Mouse (Mus musculus): ENCODE measurements around the gene Psma3. TPM values are rescaled to one million over a fixed set of nuclear protein-coding genes. Genes with fewer than 3 reads are reported as not detected.

The Psma3 gene
- 196 and 245 TPM in 2 replicates for polyA plus RNA-seq (2012; rRNA removed)
- polyA plus RNA-seq (2014; fragmentation: Nextera tagmentation; extraction: Ambion mirVana) = 543 and 594 TPM in 2 replicates

DNA sequence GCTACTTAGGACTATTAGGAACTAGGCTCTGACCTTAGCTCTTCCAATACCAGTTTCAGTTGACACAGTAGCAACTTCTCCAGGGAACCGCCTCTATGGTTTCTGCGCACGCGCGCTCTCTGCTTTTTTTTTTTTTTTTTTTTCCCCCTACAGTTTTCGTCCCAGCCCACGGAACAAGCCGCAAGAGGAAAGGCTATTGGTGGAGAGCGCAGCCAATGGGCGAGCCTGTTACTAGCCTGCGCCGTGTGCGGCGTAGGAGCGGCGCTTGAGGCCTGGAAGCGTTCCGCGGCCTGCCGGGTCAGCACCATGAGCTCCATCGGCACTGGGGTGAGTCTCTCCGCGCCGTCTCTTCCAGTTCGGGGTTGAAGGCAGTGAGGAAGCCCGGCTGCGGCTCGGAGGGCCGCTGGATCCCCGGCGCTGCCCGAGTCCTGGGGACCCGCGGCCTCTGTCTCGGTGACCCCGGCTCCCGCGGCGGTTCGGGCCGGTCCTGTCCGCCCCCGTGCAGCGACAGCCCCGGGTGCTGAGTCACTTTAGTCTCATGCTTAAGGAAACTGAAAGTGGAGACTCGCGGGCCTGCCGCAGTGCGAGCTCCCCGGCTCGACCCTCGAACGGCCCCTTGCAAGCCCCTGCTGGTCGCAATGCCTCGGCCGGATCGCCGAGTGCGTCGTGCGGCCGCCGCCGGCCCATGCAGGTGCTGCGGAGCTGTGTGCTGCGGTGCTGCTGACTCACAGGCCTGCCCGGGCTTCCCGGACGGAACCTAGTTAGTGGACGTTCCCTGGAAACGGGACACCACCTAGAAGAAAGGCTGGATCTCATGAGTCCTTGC lies at the start of gene Psma3:
Gene Psma3 (plus strand): TSS at position 181 of the 826 bp plus-strand sequence.
- TF ChIP-seq POLR2A (IDR thresholded peaks at IDR 0.05; ENCODE audit: borderline replicate concordance, extremely low read depth, insufficient read depth, insufficient read length) = peak; percentile 78; the same call in 1 of the 2 replicates
- WGBS = under 1% methylated on average over 71 of the region's 71 CpGs
- peaks cover 7% of the 10 kb centered on the region for H3K4me1 ChIP-seq (ENCODE audit: control insufficient read depth, insufficient read depth, low read length)
- no peaks in the 10 kb centered on the region for H3K9me3 ChIP-seq (ENCODE audit: control insufficient read depth, low read length)
- H3K27ac ChIP-seq (replicated peaks; ENCODE audit: low read depth, low read length) = peak within 1 kb of the TSS; percentile 98
- peak within 1 kb of the TSS; percentile 96 for H3K9ac ChIP-seq (ENCODE audit: low read depth, low read length, severe bottlenecking)
- H3K36me3 ChIP-seq (ENCODE audit: control insufficient read depth, insufficient read depth, low read length) = peaks cover 8% of the 10 kb centered on the region
- H3K4me2 ChIP-seq (replicated peaks; ENCODE audit: low read depth, low read length, severe bottlenecking) = peak within 1 kb of the TSS; percentile 57
- no peaks in the 10 kb centered on the region for H3K27me3 ChIP-seq (ENCODE audit: control insufficient read depth, insufficient read depth, low read length)
- ATAC-seq (ENCODE audit: low FRiP score, low read depth) (peak; percentile 98), DNase-seq (ENCODE audit: low spot score) (peak; percentile 98)
- H3K4me3 ChIP-seq (replicated peaks; ENCODE audit: low read length) = peak within 1 kb of the TSS; percentile 68

DNA sequence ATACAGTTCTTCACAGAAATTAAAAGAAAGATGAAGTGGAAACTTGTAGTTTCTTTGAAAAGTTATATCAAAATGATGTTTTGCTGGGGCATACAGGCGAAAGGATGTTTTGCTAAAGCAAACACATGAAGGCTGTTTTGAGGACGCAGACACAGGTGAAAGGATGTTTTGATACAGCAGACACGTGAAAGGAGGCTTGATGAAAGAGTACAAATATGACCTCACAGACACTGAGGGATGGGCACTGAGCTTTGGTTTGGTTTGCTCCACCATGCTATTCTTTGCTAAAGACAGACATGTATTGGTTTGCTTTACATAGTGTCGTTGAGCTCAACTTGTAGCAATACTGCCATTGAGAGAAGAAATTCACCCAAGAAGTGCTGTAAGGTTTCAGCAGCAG lies 44.6 kb upstream of the Psma3 start:
- no peaks in the 10 kb centered on the region for H3K27me3 ChIP-seq (ENCODE audit: control insufficient read depth, insufficient read depth, low read length)
- H3K4me3 ChIP-seq (replicated peaks; ENCODE audit: low read length) = no peak overlapping the region
- H3K9ac ChIP-seq (ENCODE audit: low read depth, low read length, severe bottlenecking) = no peak overlapping the region
- no peaks in the 10 kb centered on the region for H3K9me3 ChIP-seq (ENCODE audit: control insufficient read depth, low read length)
- no peak overlapping the region for H3K27ac ChIP-seq (replicated peaks; ENCODE audit: low read depth, low read length)
- WGBS = 80% methylated on average over 4 of the region's 4 CpGs
- ATAC-seq (ENCODE audit: low FRiP score, low read depth) (no peak), DNase-seq (ENCODE audit: low spot score) (no peak)
- TF ChIP-seq POLR2A (IDR thresholded peaks at IDR 0.05; ENCODE audit: borderline replicate concordance, extremely low read depth, insufficient read depth, insufficient read length) = no peak
- H3K4me1 ChIP-seq (ENCODE audit: control insufficient read depth, insufficient read depth, low read length) = no peaks in the 10 kb centered on the region
- no peak overlapping the region for H3K4me2 ChIP-seq (replicated peaks; ENCODE audit: low read depth, low read length, severe bottlenecking)
- no peaks in the 10 kb centered on the region for H3K36me3 ChIP-seq (ENCODE audit: control insufficient read depth, insufficient read depth, low read length)

DNA sequence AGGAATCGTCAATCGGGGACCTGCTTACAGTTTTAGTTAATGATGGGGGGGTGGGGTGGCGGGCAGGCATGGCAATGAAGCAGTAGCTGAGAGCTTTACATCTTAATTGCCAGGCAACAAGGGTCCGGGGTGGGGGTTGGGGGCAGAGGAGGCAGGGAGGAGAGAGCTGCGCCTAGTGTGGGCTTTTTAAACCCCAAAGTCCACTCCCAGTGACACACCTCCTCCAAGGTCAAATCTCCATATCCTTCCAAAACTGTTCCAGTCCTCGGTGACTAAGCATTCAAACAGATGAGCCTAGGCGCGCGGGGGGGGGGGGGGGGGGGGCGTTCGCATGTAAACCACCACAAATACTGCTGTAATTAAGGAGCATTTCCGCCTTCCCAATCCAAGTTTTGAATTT lies 37.3 kb upstream of the Psma3 start:
- Histone ChIP-seq H3K27me3 (ENCODE audit: control insufficient read depth, insufficient read depth, low read length) (no peaks in the 10 kb centered on the region), H3K27ac (replicated peaks; ENCODE audit: low read depth, low read length) (peak overlapping the region; percentile 84), H3K4me2 (replicated peaks; ENCODE audit: low read depth, low read length, severe bottlenecking) (peak overlapping the region; percentile 56), H3K9ac (ENCODE audit: low read depth, low read length, severe bottlenecking) (peak overlapping the region; percentile 89), H3K4me3 (replicated peaks; ENCODE audit: low read length) (peak overlapping the region; percentile 90), H3K9me3 (ENCODE audit: control insufficient read depth, low read length) (no peaks in the 10 kb centered on the region), H3K36me3 (ENCODE audit: control insufficient read depth, insufficient read depth, low read length) (peaks cover 14% of the 10 kb centered on the region), H3K4me1 (ENCODE audit: control insufficient read depth, insufficient read depth, low read length) (no peaks in the 10 kb centered on the region)
- no peak for TF ChIP-seq POLR2A (IDR thresholded peaks at IDR 0.05; ENCODE audit: borderline replicate concordance, extremely low read depth, insufficient read depth, insufficient read length)
- DNase-seq (ENCODE audit: low spot score) = no peak
- WGBS = 33% methylated on average over 8 of the region's 12 CpGs
- ATAC-seq (ENCODE audit: low FRiP score, low read depth) = peak; percentile 19; the same call in 1 of the 2 replicates

- H3K4me3 ChIP-seq (replicated peaks; ENCODE audit: low read length) = peak within 1 kb of the TSS; percentile 90
- 0 out of 2 replicates have a peak, but pooled peaks have one; percentile 61 for TF ChIP-seq POLR2A (IDR thresholded peaks at IDR 0.05; ENCODE audit: borderline replicate concordance, extremely low read depth, insufficient read depth, insufficient read length)
- peak within 1 kb of the TSS; percentile 89 for H3K9ac ChIP-seq (ENCODE audit: low read depth, low read length, severe bottlenecking)
- peak within 1 kb of the TSS; percentile 84 for H3K27ac ChIP-seq (replicated peaks; ENCODE audit: low read depth, low read length)
- no peaks in the 10 kb centered on the region for H3K9me3 ChIP-seq (ENCODE audit: control insufficient read depth, low read length)
- peak within 1 kb of the TSS; percentile 56 for H3K4me2 ChIP-seq (replicated peaks; ENCODE audit: low read depth, low read length, severe bottlenecking)
- under 1% methylated on average over 52 of the region's 59 CpGs for WGBS
- H3K36me3 ChIP-seq (ENCODE audit: control insufficient read depth, insufficient read depth, low read length) = peaks cover 20% of the 10 kb centered on the region
- no peaks in the 10 kb centered on the region for H3K4me1 ChIP-seq (ENCODE audit: control insufficient read depth, insufficient read depth, low read length)
- ATAC-seq (ENCODE audit: low FRiP score, low read depth) (peak; percentile 98), DNase-seq (ENCODE audit: low spot score) (peak; percentile 82)
- H3K27me3 ChIP-seq (ENCODE audit: control insufficient read depth, insufficient read depth, low read length) = no peaks in the 10 kb centered on the region
Observed at GRCm38 (mm10) chr12:70937571-70938384, 36.6 kb upstream of the Psma3 start, which contains the start of gene Actr10. TSS of gene Actr10 (plus strand) at chr12:70937857.

DNA sequence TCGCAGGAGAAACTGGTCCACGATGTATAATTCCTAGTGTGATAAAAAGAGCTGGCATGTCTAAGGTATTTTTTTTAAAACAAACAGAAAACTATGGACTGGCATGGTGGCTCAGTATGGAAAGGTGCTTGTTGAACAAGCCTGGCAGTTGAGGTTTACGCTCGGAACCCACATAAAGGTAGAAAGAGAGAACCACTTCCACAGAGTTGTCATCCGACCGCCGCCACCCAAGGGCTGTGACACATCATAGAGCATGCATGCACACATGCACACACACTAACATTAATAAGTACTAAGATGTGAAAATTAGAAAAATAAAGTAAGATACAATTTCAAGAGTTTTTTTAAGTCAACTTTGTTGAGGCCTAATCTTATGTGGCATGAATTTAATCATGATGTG lies 33.6 kb upstream of the Psma3 start:
- Histone ChIP-seq H3K27ac (replicated peaks; ENCODE audit: low read depth, low read length) (no peak overlapping the region), H3K27me3 (ENCODE audit: control insufficient read depth, insufficient read depth, low read length) (no peaks in the 10 kb centered on the region), H3K4me1 (ENCODE audit: control insufficient read depth, insufficient read depth, low read length) (no peaks in the 10 kb centered on the region), H3K4me2 (replicated peaks; ENCODE audit: low read depth, low read length, severe bottlenecking) (no peak overlapping the region), H3K4me3 (replicated peaks; ENCODE audit: low read length) (no peak overlapping the region), H3K36me3 (ENCODE audit: control insufficient read depth, insufficient read depth, low read length) (peaks cover 41% of the 10 kb centered on the region), H3K9ac (ENCODE audit: low read depth, low read length, severe bottlenecking) (no peak overlapping the region), H3K9me3 (ENCODE audit: control insufficient read depth, low read length) (no peaks in the 10 kb centered on the region)
- no peak for TF ChIP-seq POLR2A (IDR thresholded peaks at IDR 0.05; ENCODE audit: borderline replicate concordance, extremely low read depth, insufficient read depth, insufficient read length)
- WGBS = 96% methylated on average over 7 of the region's 7 CpGs
- no peak for ATAC-seq (ENCODE audit: low FRiP score, low read depth)
- DNase-seq (ENCODE audit: low spot score) = no peak

All from limb, embryonic 14.5 days (tissue).